Mouse (Mus musculus): ENCODE data around the gene Prok1.

GRCm38 (mm10) chr3:107272433-107272832 is 32.9 kb upstream of the Prok1 start:
- TF ChIP-seq MAX (IDR thresholded peaks at IDR 0.05) (no peak), USF1 (IDR thresholded peaks at IDR 0.05; ENCODE audit: low read depth) (no peak), CTCF (IDR thresholded peaks at IDR 0.05; ENCODE audit: control insufficient read depth, insufficient read depth, insufficient read length) (no peak), MYOG (IDR thresholded peaks at IDR 0.05; ENCODE audit: control insufficient read depth, extremely low read depth, insufficient read length) (no peak), CEBPB (IDR thresholded peaks at IDR 0.05; ENCODE audit: low read depth) (no peak)

All from C2C12 (cell line).